Mouse (Mus musculus) embryonic fibroblast, embryonic 13.5 days (primary cell): Measurements from ENCODE around the gene Gm11060.

ENCODE experiments used
- CTCF ChIP-seq: IDR thresholded peaks from 2 replicates; pipeline ENCODE4 v1.5.1; 2011; ENCODE audit warnings: mild to moderate bottlenecking, control low read depth, low read length, moderate library complexity, borderline replicate concordance; ENCODE audit not compliant: insufficient read depth
- POLR2A ChIP-seq: IDR thresholded peaks from 2 replicates; pipeline ENCODE4 v1.6.1; 2011; ENCODE audit warnings: low read depth, mild to moderate bottlenecking, control low read depth, low read length, moderate library complexity

GRCm38 (mm10) chr2:105097294-105097953 is 5.6 kb downstream of the Gm11060 start:
- TF ChIP-seq POLR2A = no peak
- TF ChIP-seq CTCF = no peak
